Mouse (Mus musculus): ENCODE results near the gene Dpp9.

Dpp9 gene

GRCm38 (mm10) chr17:56233389-56233788 is 14.7 kb upstream of the Dpp9 start:
- no peak for DNase-seq (ENCODE audit: low read depth, low spot score)

GRCm38 (mm10) chr17:56229943-56230342 is 11.2 kb upstream of the Dpp9 start:
- no peak for DNase-seq (ENCODE audit: low read depth, low spot score)

DNA sequence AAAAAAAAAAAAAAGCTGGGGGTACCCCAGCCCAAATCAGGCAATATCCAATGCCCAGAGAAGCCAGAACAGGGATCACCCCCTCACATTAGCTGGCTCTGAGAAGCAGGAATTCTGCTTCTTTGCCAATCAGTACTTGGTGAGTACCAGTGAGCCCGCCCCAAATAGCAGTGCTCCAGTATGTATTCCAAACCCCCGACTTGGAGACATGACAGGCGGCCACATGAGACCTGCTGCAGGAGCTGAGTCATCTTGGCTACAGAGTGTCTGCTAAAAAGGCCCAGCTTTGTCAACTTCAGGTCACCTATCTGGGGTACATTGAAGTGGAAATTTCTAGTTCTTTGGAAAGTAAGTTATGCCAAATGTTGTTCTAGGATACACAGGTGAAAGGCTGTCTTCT is 7.9 kb upstream of the Dpp9 start:
- no peak for DNase-seq (ENCODE audit: low read depth, low spot score)

DNA sequence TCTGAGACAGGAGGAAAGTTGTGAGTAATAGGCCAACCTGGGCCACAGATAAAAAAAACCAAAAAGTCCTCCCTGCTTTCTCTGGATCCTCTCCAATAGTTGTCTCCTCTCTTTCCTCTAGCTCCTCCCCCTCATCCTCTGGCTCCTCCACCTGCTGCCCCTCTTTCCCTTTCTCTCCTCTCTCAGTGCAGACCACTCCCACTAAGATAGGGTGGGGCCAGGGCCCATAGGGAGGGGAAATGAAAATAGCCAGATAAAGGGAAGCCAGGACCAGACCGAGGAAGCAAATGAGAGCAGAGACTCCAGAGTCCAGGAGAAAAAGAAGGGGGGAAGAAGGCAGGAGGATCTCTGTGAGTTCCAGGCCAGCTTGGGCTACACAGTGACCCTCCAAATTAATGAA is 6.2 kb upstream of the Dpp9 start:
- no peak for DNase-seq (ENCODE audit: low read depth, low spot score)

- DNase-seq (ENCODE audit: low read depth, low spot score): peak; percentile 73
Measured at GRCm38 (mm10) chr17:56219805-56220204, 1.1 kb upstream of the Dpp9 start.

- no peak for DNase-seq (ENCODE audit: low read depth, low spot score)
Measured at GRCm38 (mm10) chr17:56219251-56219650, 546 bp upstream of the Dpp9 start.

DNA sequence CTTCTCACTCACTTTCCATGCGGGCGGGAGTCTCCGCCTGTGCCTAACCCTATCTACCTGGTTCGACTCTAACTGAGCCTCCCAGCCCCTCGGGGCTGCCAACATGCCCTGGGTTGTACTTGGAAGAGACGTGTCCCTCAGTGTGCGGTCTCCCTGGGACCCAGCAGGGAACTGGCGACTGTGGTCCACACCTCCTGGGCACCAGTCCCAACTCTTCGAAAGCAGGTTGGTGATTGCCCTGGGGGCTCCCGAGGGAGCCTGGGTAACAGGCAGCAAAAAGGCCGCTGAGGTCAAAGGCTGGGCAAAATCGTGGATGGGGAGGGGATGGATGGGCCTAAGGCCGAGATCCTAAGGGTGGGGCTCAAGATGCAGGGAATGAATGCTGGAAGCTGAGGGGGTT is 1.0 kb downstream of the Dpp9 start:
- DNase-seq (ENCODE audit: low read depth, low spot score): no peak

GRCm38 (mm10) chr17:56214229-56214628 is 4.5 kb downstream of the Dpp9 start:
- no peak for DNase-seq (ENCODE audit: low read depth, low spot score)

DNA sequence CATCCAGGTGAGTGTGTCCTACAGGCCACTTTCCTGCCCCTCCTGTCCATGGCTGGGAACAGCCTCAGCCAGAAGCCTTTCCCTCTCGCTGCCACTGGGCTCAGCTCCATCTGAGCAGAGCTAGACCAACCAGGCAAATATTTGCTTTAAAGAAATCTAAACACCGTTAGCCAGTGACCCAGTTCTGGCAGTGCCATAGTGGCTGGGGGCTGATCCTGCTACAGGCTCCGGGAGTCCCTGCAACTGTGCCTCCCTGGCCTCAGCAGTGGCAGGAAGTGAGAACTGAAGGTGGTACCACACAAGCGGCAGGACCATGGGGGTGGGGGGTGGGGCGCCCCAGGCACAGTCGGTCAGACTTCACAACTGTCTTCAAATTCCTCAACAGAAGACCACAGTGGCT is 6.0 kb downstream of the Dpp9 start:
- no peak for DNase-seq (ENCODE audit: low read depth, low spot score)

- no peak for DNase-seq (ENCODE audit: low read depth, low spot score)
Measured at GRCm38 (mm10) chr17:56211090-56211489, 7.6 kb downstream of the Dpp9 start.

DNA sequence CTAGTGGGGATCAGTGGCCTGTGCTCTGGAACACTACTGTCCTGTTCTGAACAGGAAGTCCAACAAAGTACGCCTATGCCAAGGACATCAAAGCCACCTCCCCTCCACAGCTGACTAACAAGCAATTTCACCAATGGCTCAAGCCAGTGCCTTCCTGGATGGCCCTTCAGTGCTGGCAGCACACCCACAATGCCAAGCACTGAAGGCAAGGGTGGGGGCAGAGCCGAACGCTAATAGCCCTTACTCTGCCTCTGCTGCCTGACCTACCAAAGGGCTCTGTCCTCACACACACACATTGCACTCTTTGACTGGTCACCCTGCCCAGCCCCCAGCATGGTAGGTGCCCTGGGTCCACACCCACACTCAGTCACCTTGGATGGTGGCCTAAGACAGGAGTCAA is 9.9 kb downstream of the Dpp9 start:
- DNase-seq (ENCODE audit: low read depth, low spot score): no peak

GRCm38 (mm10) chr17:56207963-56208530 is 10.7 kb downstream of the Dpp9 start:
- DNase-seq (ENCODE audit: low read depth, low spot score): no peak

DNA sequence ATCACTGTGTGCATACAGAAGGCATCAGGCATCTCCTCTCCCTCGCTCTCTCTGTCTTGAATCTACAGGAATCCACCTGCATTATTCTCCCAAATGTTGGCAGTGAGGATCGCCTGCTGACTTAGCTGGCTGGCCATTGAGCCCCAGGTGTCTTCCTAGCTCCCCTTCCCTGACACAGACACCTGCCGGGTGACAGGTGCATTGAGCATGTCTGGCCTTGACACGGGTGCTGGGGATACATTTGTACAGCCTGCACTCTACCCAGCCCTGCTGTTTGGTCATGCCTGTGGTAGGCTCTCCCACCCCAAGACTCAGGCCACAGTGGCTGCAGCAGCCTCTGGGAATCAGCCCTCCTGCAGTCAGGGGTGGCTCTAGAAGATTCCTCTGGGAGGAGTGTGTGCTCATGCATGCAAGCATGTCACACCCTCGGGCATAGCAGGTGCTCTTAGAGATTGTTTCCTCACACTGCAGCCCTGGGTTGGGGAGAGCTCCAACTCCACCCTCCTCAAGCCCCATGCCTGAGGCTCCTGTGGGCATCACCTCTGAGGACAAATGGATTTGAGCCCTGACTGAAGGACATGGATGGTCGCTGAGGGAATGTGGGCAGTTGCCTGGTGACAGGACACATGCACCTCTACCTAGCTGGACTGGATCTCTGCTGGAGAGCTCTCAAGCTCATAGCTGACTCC is 11.6 kb downstream of the Dpp9 start:
- no peak for DNase-seq (ENCODE audit: low read depth, low spot score)

DNA sequence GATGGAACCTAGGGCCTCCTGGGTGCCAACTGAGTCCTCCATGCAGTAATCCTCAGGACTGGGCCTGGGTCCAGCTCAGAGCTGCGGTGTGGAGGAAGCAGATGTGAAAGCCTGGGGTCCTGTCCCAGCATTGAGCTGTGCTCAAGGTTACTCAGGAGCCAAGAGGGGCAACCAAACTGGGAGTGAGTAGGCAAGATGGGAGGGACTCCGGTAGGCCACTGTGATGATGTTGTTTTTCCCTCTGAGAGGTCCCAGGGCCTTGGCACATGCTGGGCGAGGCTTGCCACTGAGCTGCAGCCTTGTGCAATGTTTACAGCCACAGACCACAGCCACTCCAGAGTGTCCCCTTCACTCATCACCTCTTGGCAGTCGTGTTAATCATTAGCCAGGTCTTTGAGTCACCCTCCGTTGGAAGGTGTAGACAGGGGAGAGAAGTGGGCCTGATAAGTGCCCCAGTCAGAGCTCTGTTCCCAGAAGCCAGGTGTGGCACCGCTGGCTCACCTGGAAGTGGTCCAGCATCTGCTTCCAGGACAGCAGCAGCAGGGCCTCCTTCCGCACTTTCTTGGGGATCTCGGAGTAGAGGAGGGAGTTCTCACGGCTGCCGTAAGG is 12.3 kb downstream of the Dpp9 start:
- no peak for DNase-seq (ENCODE audit: low read depth, low spot score)

GRCm38 (mm10) chr17:56203729-56204128 is 15.0 kb downstream of the Dpp9 start:
- DNase-seq (ENCODE audit: low read depth, low spot score): no peak

GRCm38 (mm10) chr17:56202476-56202875 is 16.2 kb downstream of the Dpp9 start:
- no peak for DNase-seq (ENCODE audit: low read depth, low spot score)

GRCm38 (mm10) chr17:56201642-56202041 is 17.1 kb downstream of the Dpp9 start:
- DNase-seq (ENCODE audit: low read depth, low spot score): no peak

GRCm38 (mm10) chr17:56200586-56200985 is 18.1 kb downstream of the Dpp9 start:
- DNase-seq (ENCODE audit: low read depth, low spot score): no peak

DNA sequence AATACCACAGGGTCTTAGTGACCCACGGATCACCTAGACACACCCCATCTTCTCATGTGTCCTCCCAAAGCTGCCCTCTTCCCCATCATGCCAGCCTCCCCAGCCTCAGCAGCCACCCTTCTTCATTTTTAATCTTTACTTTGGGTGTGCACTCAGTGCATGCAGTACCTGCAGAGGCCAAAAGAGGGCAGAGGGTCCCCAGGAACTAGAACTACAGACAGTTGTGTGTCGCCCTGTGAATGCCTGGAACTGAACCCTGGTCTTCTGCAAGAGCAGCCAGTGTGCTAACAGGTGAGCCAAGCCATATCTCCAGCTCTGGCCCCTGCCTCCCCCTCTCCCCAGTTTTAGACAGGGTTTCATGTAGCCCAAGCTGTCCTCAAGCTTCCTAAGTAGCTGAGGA is 21.8 kb downstream of the Dpp9 start:
- no peak for DNase-seq (ENCODE audit: low read depth, low spot score)

DNA sequence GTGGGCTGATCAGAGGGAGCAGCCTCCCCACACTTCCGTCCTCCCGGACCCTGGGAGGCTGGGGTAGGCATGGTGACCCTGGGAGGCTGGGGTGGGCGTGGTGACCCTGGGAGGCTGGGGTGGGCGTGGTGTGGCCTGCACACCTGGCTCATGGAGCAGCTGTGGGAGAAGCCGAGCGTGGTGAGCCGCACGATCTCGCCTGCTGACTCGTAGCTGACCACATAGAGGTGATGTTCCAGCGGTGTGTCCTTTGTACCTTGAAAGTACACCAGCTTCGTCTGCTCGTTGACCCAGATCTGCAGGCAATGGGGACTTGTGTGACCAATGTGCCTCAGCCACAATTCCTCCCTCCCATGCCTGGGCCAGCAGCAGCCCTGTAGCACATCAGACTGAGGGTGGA is 23.9 kb downstream of the Dpp9 start:
- no peak for DNase-seq (ENCODE audit: low read depth, low spot score)

GRCm38 (mm10) chr17:56194357-56194756 is 24.3 kb downstream of the Dpp9 start:
- DNase-seq (ENCODE audit: low read depth, low spot score): no peak

DNA sequence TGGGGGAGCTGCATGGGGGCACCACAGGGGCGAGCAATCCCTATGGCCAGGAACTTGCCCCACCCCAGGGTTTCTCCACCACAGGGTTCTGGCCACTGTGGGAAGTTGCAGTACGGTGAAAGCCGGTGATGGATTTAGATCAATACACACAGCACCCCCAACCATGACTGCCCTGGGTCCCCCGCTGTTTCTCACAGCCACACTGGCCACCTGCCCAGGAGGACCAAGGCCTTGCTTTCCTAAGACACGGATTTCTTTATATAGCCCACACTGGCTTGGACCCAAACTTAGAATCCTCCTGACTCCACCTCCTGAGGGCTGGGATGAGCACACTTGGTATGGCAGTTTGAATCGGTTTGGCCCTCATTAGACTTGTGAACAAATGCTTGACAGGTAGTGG is 27.4 kb downstream of the Dpp9 start:
- DNase-seq (ENCODE audit: low read depth, low spot score): no peak

All from skeletal muscle tissue, adult 2 months (tissue).